Mouse (Mus musculus) layer of hippocampus, adult 2 months (tissue): ENCODE results near the gene Col25a1. TPM values are rescaled to one million over a fixed set of nuclear protein-coding genes. Genes with fewer than 3 reads are reported as not detected.
A peak's percentile ranks its signal among the peaks of the same experiment; 100 is the strongest.

Experiments
- DNase-seq, 2 experiments: peaks; one replicate each; pipeline ENCODE4 v3.0.0; 2022; ENCODE audit warnings: low spot score in 2 of 2
- H3K27ac ChIP-seq: fragments of 200-600 bp; 2 replicates; pipeline ENCODE4 v1.8.1; 2022
- H3K4me3 ChIP-seq: fragments of 200-600 bp; 2 replicates; pipeline ENCODE4 v1.8.1; 2022; ENCODE audit warnings: mild to moderate bottlenecking
- CTCF ChIP-seq: fragments of 200-600 bp; conservative IDR thresholded peaks from 2 replicates; pipeline ENCODE4 v1.8.1; 2022; ENCODE audit warnings: antibody characterized with exemption, mild to moderate bottlenecking, moderate library complexity
- total RNA-seq, 2 experiments: library from RNA; stranded (reverse); gene quantifications; 2 replicates each; pipeline ENCODE4 v1.2.3; 2021

Col25a1 gene
- total RNA-seq, 2 experiments from 2014 or later, result 75.1 to 77.8 TPM

DNA sequence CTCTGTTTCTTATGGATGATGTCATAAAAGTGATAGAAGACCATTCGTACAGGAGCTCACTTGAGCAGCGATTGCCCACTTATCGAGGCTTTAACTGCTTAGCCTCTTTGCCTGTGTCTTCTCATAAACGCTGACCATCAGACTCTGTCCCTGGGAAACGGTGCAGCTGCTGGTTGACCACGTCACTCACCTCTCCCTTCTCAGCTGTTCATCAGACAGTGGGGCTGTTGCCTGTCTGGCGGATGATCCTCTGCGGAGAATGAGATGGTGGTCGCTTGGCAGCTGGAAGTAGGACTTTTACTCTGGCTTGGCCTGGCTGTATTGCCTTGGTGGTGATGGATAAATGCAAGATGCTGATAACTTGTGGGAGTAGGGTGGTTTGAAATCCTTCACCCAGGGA lies 96.9 kb downstream of the Col25a1 start:
- H3K27ac ChIP-seq, result no peak overlapping the region
- no peak for TF ChIP-seq CTCF
- no peak for DNase-seq
- no peak overlapping the region for H3K4me3 ChIP-seq

DNA sequence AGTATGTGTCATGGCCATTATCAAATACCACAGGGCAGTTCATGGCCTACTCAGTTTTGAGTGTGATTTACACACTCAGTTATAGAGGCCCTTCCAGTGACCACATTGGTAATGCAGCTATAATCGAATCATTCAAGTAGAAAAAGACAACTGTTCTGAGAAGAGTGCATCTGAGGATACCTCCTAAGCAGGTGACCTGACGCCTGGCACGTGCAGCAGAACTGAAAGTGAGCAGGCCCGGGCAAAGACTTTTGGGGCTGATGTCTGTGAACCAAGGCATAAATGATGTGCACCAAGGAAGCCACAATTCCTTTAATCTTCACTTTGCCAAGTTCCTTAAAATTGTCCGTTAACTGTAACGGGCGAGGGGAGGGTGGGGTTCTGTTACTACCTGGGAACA lies 101.6 kb downstream of the Col25a1 start:
- no peak for DNase-seq
- TF ChIP-seq CTCF, result no peak
- H3K4me3 ChIP-seq, result no peak overlapping the region
- no peak overlapping the region for H3K27ac ChIP-seq

DNA sequence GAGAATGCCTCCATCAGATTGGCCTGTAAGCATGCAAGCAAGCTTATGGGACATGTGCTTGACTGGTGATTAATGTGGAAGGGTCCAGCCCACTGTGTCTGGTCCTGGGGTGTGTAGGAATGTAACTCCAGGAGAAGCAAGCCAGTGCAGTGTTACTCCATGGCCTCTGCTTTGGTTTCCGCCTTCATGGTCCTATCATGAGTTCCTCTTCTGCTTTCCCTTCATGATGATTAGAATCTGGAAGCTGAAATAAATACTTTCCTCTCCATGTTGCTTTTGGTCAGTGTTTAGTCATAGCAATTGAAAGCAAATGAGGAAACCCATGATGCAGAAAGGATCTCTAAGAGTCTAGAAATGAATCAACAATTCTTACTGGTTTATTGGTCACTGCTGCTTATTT lies 103.9 kb downstream of the Col25a1 start:
- no peak for TF ChIP-seq CTCF
- Histone ChIP-seq H3K4me3 (no peak overlapping the region), H3K27ac (no peak overlapping the region)
- no peak for DNase-seq

DNA sequence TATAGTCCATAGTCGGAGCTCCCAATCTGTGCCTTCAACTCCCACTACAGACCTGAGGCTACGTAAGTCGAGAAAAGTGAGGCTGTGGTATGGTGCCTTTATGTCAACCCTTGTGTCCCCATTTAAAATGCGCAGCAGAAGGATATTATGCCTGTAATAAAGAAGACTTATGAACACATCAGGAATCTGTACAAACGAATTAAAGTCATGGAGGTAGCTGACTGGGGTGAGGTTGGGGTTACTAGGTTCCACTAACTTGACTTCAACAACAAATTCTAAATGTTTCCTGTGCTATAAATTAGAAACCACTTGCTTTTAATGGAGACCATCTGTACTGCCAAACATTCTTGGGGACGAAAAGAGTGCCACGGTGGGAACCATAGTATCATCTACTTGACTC lies 104.8 kb downstream of the Col25a1 start:
- Histone ChIP-seq H3K4me3 (no peak overlapping the region), H3K27ac (no peak overlapping the region)
- no peak for TF ChIP-seq CTCF
- DNase-seq, result no peak

DNA sequence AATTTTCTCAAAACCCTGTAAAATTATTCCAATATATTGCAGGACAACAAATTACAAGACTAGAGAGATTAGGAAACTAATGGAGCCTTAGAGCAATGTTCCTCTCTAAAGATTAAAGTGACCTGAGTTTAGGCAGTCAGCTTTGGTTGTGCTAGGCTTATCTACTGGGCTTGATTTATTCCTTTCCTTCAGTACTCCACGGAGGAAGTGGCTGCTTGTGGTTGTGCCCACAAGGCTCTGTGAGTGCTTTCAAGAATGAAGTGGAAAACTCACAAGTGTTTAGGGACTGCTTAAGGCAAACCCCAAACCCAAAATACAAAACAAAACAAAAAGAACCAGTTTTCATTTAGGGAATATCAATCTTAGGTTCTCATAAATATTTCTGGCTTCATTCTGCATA lies 106.6 kb downstream of the Col25a1 start:
- H3K4me3 ChIP-seq, result no peak overlapping the region
- no peak overlapping the region for H3K27ac ChIP-seq
- TF ChIP-seq CTCF, result no peak
- no peak for DNase-seq

DNA sequence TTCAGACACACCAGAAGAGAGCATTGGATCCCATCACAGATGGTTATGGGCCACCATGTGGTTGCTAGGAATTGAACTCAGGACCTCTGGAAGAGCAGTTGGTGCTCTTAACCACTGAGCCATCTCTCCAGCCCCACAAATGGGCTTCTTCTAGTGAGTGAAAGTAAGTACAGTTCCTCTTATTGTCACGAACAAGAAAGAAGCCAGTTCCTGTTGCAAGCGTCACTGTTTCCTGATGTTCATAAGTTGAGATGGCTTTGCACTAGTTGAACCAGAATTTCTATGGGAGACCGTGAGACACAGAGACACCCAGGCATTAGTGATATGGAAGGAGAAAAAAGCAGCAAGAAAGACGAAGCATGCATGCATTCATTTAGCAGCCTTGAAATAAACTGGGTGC lies 110.6 kb downstream of the Col25a1 start:
- no peak for DNase-seq
- TF ChIP-seq CTCF, result no peak
- Histone ChIP-seq H3K27ac (no peak overlapping the region), H3K4me3 (no peak overlapping the region)

DNA sequence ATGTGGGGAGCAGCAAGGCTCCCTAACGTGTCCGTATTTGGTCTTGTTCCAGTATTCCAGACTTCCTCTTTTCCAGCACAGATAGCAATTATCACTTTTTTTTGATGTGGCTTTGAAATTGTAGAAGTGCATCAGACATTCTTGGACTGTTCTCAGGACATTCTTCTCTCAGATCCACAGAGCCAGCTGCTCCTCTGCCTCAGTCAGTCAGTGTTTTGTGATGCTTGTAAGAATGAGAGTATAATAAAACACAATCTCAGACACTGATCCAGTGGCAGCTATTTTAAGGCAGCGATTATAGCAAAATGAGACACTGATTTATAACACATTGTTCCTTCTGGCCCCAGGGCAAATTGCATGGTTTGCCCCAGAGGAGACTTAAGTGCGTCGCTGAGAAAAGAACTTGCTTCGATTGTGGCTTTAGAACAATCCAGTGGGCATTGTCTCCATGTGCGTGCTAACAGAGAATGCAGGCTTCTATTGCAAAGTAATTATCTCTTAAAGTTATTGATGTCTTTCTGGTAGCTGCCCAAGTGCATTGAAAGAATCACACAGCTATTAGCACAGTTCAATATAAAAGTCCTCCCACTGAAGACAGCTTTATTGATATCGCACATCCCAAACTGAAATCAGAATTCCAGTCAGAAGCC lies 111.5 kb downstream of the Col25a1 start:
- peak in 1 of 2 experiments; percentile 7 for DNase-seq

DNA sequence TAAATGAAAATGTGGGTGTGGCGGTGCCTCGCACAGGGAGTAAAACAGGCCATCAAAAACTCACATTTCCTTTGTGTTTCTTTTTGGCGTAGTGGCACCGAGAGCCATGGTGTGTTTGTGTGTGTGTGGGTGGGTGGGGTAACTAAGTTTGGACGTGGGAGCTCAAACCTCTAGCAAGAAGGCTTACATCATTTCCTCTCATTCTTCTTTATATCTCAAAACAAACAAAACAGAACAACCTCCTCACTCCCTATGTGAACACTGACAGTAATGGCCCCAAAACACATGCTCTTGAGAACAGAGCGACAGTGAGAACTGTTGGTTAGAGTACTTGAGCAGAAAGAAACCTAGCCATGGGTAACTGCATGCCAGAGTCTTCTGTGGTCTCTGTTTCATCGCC lies 121.1 kb downstream of the Col25a1 start:
- Histone ChIP-seq H3K4me3 (no peak overlapping the region), H3K27ac (no peak overlapping the region)
- TF ChIP-seq CTCF, result no peak
- no peak for DNase-seq

More for the DNA sequence above, 111.5 kb downstream of the Col25a1 start:
- no peak for TF ChIP-seq CTCF
- H3K27ac ChIP-seq, result 0 out of 2 replicates have a peak overlapping the region, but pooled peaks have one; percentile 53
- H3K4me3 ChIP-seq, result no peak overlapping the region

DNA sequence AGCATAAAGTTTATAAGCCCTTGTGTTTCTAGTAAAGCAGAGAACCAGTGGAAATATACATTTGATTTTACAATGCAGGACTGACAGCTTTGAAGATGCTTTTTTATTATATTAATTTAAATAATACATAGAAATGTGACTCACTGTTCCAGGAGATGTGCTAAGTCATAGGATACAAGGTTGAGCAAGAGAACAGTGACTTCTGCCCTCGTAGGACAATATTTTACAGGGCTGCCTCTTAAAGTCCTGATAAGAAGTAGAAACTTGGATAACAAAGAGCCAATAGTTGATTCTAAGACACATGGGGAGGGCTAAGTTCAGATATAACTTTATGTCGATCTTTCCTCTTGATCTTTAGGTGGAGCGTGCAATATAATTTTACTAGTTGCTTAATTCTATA lies 124.8 kb downstream of the Col25a1 start:
- no peak overlapping the region for H3K4me3 ChIP-seq
- no peak for TF ChIP-seq CTCF
- DNase-seq, result no peak
- H3K27ac ChIP-seq, result no peak overlapping the region

DNA sequence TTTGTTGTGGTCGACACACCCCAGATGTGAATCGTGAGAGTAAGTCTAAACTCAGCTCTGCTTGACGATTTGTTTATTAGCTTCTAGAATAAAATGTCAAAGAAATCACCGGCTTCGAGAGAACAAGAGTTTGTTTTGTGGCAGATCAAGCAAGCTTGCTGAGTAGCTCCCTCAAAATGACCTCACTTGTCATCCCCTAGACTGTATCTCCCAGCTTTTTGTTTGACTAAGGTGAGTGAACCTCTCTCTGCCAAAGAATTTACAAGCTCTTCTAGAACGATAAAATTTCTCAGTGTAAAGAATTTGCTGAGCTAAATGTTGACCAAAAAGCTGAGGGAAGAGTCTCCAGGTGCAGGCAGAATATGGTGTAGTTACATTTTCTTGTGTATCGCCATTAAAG lies 125.3 kb downstream of the Col25a1 start:
- DNase-seq, result no peak
- no peak for TF ChIP-seq CTCF
- no peak overlapping the region for H3K27ac ChIP-seq
- no peak overlapping the region for H3K4me3 ChIP-seq

DNA sequence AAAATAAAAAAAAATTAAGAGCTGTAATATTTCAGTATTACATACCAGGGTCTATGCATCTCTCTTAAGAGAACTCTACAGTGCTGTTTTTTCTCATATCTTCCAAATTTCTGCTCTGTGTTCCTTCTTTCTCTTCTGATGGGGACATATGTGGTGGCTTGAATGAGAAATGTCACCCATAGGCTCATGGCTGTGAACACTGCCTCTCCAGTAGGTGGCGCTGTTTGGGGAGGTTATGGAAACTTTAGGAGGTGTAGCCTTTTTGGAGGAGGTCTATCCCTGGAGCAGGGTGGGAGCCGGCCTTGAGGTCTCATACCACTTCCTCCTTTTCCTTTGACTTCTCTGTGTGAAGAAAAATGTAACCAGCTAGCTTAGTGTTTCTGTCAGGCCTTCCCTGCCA lies 128.4 kb downstream of the Col25a1 start:
- DNase-seq, result no peak
- Histone ChIP-seq H3K27ac (no peak overlapping the region), H3K4me3 (no peak overlapping the region)
- peak; percentile 60 for TF ChIP-seq CTCF

DNA sequence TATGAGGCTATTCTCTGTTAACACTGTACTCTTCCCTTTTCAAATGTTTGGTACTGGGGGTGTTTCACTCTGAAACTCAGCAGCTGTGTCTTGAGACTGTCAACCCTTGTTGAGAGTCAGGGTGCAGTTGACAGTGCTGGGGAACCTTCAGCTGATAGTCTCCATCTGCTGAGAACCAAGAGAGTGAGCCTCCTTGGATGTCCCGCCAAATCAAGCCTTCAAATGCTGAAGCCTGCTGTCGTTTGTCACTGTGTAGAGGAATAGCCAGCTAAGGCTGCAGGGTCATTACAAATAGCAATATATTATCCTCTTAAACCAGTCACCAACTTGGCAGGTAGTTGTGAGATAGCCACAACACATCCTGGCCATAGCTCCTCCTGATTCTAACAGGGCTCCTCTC lies 129.0 kb downstream of the Col25a1 start:
- Histone ChIP-seq H3K4me3 (no peak overlapping the region), H3K27ac (no peak overlapping the region)
- DNase-seq, result no peak
- TF ChIP-seq CTCF, result no peak

DNA sequence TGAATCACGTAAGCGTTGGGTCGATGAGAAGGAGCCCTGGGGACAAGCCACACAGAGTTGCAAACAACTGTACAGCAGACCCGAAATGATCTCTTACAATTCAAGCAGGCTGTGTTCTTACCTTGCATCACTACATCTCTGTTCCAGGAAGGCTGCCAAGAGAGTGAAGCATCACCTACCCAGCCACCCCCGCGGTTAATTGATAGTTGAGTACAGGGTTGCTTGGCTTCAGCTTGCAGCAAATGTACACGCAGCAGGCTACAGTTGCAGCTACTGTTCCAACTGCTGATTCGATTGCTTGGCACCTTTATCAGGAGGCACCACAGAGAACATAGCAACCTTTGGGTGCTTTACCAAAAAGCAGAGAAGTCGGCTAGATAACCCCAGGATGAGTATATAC lies 133.8 kb downstream of the Col25a1 start:
- DNase-seq, result peak; percentile 54 to 64
- TF ChIP-seq CTCF, result no peak
- H3K4me3 ChIP-seq, result no peak overlapping the region
- H3K27ac ChIP-seq, result peak overlapping the region; percentile 91

DNA sequence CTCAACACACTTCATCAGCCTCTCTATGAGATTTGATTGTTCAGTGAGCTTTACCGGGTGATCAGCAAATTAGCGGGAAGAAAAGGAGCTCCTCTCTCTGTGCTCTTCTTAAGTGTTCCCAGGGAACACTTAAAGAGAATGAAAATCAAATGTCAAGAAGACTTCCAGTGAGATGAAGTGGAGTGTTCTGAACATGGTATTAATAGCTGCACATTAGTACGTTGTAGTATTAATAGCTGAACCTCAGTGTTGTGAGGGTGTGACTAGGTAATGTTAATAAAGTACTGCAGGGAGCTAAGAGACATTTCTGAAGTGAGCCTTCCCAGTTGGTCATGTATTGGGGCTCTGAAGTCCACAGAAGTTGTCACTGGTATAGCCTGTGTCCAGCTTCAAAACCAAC lies 139.2 kb downstream of the Col25a1 start:
- Histone ChIP-seq H3K4me3 (no peak overlapping the region), H3K27ac (no peak overlapping the region)
- no peak for TF ChIP-seq CTCF
- DNase-seq, result no peak

DNA sequence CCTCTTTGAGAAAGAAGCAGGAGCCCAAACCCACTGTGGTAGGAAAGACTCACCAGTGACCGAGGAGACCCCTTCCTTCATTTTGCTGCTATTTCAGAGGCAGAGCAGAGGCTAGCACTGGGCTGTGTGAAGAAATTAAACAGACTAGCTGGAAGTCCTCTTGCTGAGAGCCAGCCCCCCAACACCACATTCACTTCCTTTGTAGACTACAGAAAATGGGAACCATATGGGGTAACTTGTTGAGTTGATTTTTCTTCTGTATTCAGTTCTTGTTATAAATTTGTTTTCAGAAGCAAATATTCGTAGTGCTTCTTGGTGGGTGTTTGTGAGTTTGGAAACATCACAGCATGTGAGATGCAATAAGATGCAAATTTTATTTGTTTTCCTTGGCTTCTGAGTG lies 142.6 kb downstream of the Col25a1 start:
- Histone ChIP-seq H3K4me3 (no peak overlapping the region), H3K27ac (no peak overlapping the region)
- no peak for DNase-seq
- no peak for TF ChIP-seq CTCF
